Mouse (Mus musculus) ES-E14 (cell line): ENCODE results near the gene Tuba1a. TPM values are rescaled to one million over a fixed set of nuclear protein-coding genes. Genes with fewer than 3 reads are reported as not detected.
A peak's percentile ranks its signal among the peaks of the same experiment; 100 is the strongest.
"Not testable (repeated sequence)": the region's sequence is repeated elsewhere in the genome, so short reads cannot be mapped to it uniquely, and the experiment has no call there.

Experiments used
- DNase-seq: peaks from one replicate; pipeline ENCODE4 v3.0.0-alpha.2; 2013; ENCODE audit warnings: low read depth, low spot score
- H3K27ac ChIP-seq: 2 replicates; pipeline ENCODE4 v1.5.1; 2012; ENCODE audit warnings: low read depth, mild to moderate bottlenecking, low read length, moderate library complexity, mixed read lengths; ENCODE audit not compliant: poor library complexity, insufficient read depth, severe bottlenecking
- H3K36me3 ChIP-seq: 2 replicates; pipeline ENCODE4 v1.6.1; 2012; ENCODE audit warnings: mild to moderate bottlenecking, low read length, moderate library complexity, mixed read lengths; ENCODE audit not compliant: control insufficient read depth, poor library complexity, insufficient read depth, severe bottlenecking
- H3K4me1 ChIP-seq, 2 experiments: fragments of 150-350 bp in 1 of 2; sonication (generic) in 1 of 2; 2 replicates each; pipeline ENCODE4 v1.6.1; 2012; ENCODE audit warnings: low read length in 2 of 2, mild to moderate bottlenecking in 1 of 2, mixed read lengths in 1 of 2; ENCODE audit not compliant: control insufficient read depth in 2 of 2, insufficient read depth in 2 of 2, poor library complexity in 1 of 2
- H3K4me3 ChIP-seq, 2 experiments: fragments of 150-350 bp in 1 of 2; sonication (generic) in 1 of 2; 2 replicates each; pipeline ENCODE4 v1.5.1; 2012; ENCODE audit warnings: low read length in 2 of 2, low read depth in 1 of 2, mild to moderate bottlenecking in 1 of 2, mixed read lengths in 1 of 2; ENCODE audit not compliant: insufficient read depth in 1 of 2, poor library complexity in 1 of 2, severe bottlenecking in 1 of 2
- H3K9ac ChIP-seq: 2 replicates; pipeline ENCODE4 v1.6.1; 2012; ENCODE audit warnings: low read depth, mild to moderate bottlenecking, low read length, mixed read lengths; ENCODE audit not compliant: poor library complexity, insufficient read depth, severe bottlenecking
- H3K9me3 ChIP-seq: fragments of 150-350 bp; sonication (generic); 2 replicates; pipeline ENCODE4 v1.6.1; 2012; ENCODE audit warnings: low read depth, mild to moderate bottlenecking, low read length; ENCODE audit not compliant: control insufficient read depth, insufficient read depth
- CHD2 ChIP-seq: IDR thresholded peaks from 2 replicates; pipeline ENCODE4 v1.6.1; 2014; ENCODE audit warnings: mild to moderate bottlenecking, low read depth, low read length, inconsistent platforms
- HCFC1 ChIP-seq: IDR thresholded peaks from 2 replicates; pipeline ENCODE4 v1.6.1; 2012; ENCODE audit warnings: low read length, inconsistent platforms, borderline replicate concordance; ENCODE audit not compliant: insufficient read depth
- MAFK ChIP-seq: IDR thresholded peaks from 2 replicates; pipeline ENCODE4 v1.6.1; 2014; ENCODE audit warnings: mild to moderate bottlenecking, low read depth, low read length, inconsistent platforms; ENCODE audit not compliant: insufficient read depth
- ZC3H11A ChIP-seq: IDR thresholded peaks from 2 replicates; pipeline ENCODE4 v1.6.1; 2012; ENCODE audit warnings: low read depth, mild to moderate bottlenecking, inconsistent platforms, low read length, borderline replicate concordance
- ZNF384 ChIP-seq: IDR thresholded peaks from 2 replicates; pipeline ENCODE4 v1.6.1; 2012; ENCODE audit warnings: low read depth, low read length, inconsistent platforms
- in situ Hi-C, 2 experiments: fragments of 600-800 bp; cut with MboI; formaldehyde crosslinking; loops; one replicate each; pipeline ENCODE4 v1.15.1; 2025; ENCODE audit warnings: low sequenced_read_pairs in 2 of 2, inconsistent platforms in 1 of 2; ENCODE audit not compliant: unreplicated experiment in 2 of 2
- total RNA-seq: library from RNA; depleted of rRNA; stranded (reverse); fragments of 300-350 nt; gene quantifications from 2 replicates; pipeline ENCODE4 v1.2.3, GENCODE M21; 2012

Tuba1a gene
- total RNA-seq, 1 experiment, result 862 TPM

DNA sequence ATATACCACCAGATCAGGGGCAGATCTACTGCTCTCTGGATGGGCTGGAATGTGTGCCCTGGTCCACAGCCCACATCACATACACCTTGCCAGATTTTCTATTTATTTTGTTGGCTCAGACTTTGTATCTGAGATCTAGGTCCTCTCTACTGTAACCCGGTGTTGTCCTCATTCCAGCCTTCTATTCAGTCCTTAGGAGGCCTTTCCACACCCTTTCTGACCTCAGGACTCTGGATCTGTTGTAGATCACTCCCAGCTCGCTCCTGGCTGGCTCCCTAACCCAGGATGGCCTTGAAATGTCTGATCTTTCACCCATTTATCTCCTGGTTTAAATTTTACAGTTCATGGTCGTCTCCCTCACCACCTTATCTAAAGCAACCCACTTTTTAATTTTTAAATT, 28.8 kb downstream of the Tuba1a start:
- TF ChIP-seq MAFK (no peak), ZC3H11A (no peak), HCFC1 (no peak), ZNF384 (no peak), CHD2 (no peak)
- in situ Hi-C loops, result no loop called here
- Histone ChIP-seq H3K4me1 (peaks cover 2 to 6% of the 10 kb centered on the region in 2 experiments; a peak in 2 of 4 replicates), H3K27ac (no peak overlapping the region), H3K36me3 (no peaks in the 10 kb centered on the region), H3K9ac (no peak overlapping the region), H3K9me3 (no peaks in the 10 kb centered on the region), H3K4me3 (no peak overlapping the region)
- DNase-seq, result no peak

DNA sequence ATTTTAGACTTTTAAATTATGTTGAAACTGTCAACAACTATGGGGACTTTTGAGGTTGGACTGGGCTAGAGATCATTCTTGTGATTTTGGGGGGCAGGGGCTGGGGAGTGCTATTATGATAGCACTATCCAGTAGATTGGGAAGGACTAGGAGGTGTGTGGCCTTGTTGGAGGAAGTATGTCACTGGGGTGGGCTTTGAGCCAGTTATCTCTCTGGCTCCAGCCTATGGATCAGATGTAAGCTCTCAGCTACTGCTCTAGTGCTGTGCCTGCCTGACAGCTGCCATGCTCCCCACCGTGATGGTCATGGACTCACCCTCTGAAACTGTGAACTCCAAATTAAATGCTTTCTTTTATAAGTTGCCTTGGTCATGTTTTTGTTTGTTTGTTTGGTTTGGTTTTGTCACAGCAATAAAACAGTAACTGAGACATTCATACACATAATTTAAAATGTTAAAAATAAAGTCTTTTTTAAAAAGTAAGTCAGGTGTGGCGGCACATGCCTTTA, 30.4 kb downstream of the Tuba1a start:
- no peak overlapping the region for H3K4me3 ChIP-seq
- no peak for DNase-seq
- H3K4me1 ChIP-seq, result 0 out of 4 replicates have a peak, but pooled peaks cover 0 to 2% of the 10 kb centered on the region in 2 experiments
- no peaks in the 10 kb centered on the region for H3K9me3 ChIP-seq
- no peak for TF ChIP-seq HCFC1
- TF ChIP-seq ZNF384, result no peak
- TF ChIP-seq ZC3H11A, result no peak
- TF ChIP-seq MAFK, result no peak
- no peak for TF ChIP-seq CHD2
- H3K27ac ChIP-seq, result no peak overlapping the region
- H3K36me3 ChIP-seq, result no peaks in the 10 kb centered on the region
- no peak overlapping the region for H3K9ac ChIP-seq
- in situ Hi-C loops, result no loop called here

DNA sequence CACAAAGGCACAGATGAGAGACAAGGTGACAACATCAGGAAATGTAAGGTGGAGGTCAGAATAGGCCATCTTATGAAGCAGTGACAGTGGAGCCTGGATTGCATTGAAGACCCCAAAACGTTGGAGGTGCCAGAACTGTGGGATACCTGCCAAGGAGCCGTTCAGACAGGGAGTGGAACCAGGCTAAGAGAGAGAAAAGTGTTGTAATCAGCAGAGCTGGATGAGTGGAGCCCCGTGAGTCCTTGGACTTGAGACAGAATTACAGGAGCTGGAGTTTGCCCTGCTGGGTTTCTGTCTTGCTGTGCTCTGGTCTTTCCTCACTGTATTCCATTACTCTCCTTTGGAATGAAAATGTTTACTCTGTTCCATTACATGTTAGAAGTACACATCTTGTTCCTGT, 30.9 kb downstream of the Tuba1a start:
- Histone ChIP-seq H3K4me3 (no peak overlapping the region), H3K4me1 (0 out of 4 replicates have a peak, but pooled peaks cover 0 to 2% of the 10 kb centered on the region in 2 experiments)

DNA sequence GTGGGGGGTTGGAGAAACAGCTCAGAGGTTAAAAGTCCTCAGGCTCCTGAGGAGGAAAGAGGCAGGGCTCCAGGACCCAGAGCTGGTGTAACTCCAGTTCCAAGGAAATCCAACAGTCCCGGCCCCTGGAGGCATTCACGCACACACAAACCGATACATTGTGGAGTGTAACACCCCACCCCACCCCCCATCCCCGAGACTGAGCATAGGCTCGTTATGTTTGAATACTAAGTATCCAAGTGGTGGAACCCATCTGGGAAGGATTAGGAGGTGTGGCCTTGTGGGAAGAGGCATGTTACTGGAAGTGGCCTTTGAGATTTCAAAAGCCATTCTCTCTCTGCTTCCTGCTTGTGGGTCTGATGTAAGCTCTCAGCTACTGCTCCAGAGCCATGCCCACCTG, 32.0 kb downstream of the Tuba1a start:
- TF ChIP-seq MAFK (no peak), ZC3H11A (no peak), HCFC1 (no peak), ZNF384 (no peak), CHD2 (no peak)
- Histone ChIP-seq H3K4me1 (0 out of 4 replicates have a peak, but pooled peaks cover 2 to 3% of the 10 kb centered on the region in 2 experiments), H3K9me3 (no peaks in the 10 kb centered on the region), H3K4me3 (no peak overlapping the region), H3K9ac (no peak overlapping the region), H3K36me3 (no peaks in the 10 kb centered on the region), H3K27ac (no peak overlapping the region)
- no peak for DNase-seq
- in situ Hi-C loops, result no loop called here

More for the DNA sequence above, 30.9 kb downstream of the Tuba1a start:
- H3K36me3 ChIP-seq, result no peaks in the 10 kb centered on the region
- no peak for TF ChIP-seq MAFK
- no peak overlapping the region for H3K9ac ChIP-seq
- no peak for DNase-seq
- in situ Hi-C loops, result no loop called here
- H3K9me3 ChIP-seq, result no peaks in the 10 kb centered on the region
- no peak overlapping the region for H3K27ac ChIP-seq

DNA sequence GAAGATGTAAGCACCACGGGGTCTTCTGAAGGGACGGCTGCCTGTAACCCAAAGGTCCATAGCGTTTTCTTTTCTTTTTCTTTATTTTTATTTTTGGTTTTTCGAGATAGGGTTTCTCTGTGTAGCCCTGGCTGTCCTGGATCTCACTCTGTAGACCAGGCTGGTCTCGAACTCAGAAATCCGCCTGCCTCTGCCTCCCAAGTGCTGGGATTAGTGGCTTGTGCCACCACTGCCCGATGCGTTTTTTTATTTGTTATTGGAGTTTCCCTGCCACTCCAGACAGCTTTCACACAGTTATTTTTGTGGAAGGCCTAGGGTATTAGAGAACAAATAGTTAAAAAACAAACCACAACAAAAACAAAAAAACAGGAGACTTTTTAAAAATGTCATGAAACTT, 35.0 kb downstream of the Tuba1a start:
- peak overlapping the region; percentile 48 to 95 for H3K4me3 ChIP-seq
- peak overlapping the region; percentile 66 for H3K9ac ChIP-seq
- DNase-seq, in situ Hi-C loops, H3K27ac ChIP-seq, H3K36me3 ChIP-seq, H3K9me3 ChIP-seq: not testable (repeated sequence)
- peaks cover 3 to 13% of the 10 kb centered on the region in 2 experiments; a peak in 1 of 4 replicates for H3K4me1 ChIP-seq
